Mouse (Mus musculus) lung, postnatal 0 days (tissue): Measurements from ENCODE around the gene Arhgap5.

Source experiments
- CTCF ChIP-seq: IDR thresholded peaks from 2 replicates; pipeline ENCODE4 v1.5.1; 2016; ENCODE audit warnings: antibody characterized with exemption, mild to moderate bottlenecking
- EP300 ChIP-seq: IDR thresholded peaks from 2 replicates; pipeline ENCODE4 v1.6.1; 2016; ENCODE audit warnings: antibody characterized with exemption, mild to moderate bottlenecking, control low read depth

GRCm38 (mm10) chr12:52479323-52479722 lies 24.4 kb upstream of the Arhgap5 start:
- TF ChIP-seq CTCF (no peak), EP300 (peak; percentile 93)
